Mouse (Mus musculus): ENCODE results near the gene Kirrel3.

Kirrel3 gene

GRCm38 (mm10) chr9:34507164-34507563, 21.5 kb downstream of the Kirrel3 start:
- DNase-seq (ENCODE audit: low spot score), result no peak

DNA sequence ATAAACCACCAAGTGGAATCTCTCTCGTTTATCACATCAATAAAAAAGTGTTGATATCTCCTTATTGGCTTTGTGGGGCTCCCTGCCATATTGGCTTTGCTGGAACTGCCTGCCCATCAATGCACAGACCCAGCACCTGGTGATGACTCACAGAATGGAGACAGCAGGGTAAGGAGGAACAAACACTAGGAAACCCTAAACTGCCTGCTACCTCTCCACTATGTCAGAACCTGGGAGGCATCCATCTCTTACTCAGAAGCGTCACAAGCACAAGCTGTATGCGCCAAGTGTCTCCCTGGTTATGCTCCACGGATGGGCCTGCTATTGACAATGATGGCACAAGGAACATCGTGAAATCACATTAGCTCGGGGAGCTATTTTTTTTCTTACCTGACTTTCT, 33.2 kb downstream of the Kirrel3 start:
- no peak for DNase-seq (ENCODE audit: low spot score)

GRCm38 (mm10) chr9:34520234-34520950, 34.7 kb downstream of the Kirrel3 start:
- no peak for DNase-seq (ENCODE audit: low spot score)

DNA sequence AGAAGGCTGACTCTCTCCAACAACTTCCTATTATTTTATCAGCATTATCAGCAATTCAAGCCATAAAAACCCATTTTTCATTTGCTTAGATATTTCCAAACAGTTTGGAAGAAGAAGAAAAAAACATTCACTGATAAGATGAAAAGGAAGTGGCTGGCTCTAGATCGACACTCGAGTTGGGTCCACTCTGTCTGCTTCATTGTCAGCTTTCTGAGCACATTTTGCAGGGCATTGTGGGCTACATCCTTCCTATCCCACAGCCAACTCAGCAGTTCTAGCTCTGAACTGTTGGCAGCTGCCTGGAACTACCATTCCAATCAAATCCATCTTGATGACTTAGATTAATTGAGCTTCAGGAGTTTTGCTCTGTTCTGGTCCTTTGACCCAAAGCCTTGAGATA, 40.0 kb downstream of the Kirrel3 start:
- DNase-seq (ENCODE audit: low spot score), result no peak

- DNase-seq (ENCODE audit: low spot score), result no peak
These were observed 53.1 kb downstream of the Kirrel3 start for GRCm38 (mm10) chr9:34538591-34539335.

GRCm38 (mm10) chr9:34541908-34542307, 56.2 kb downstream of the Kirrel3 start:
- no peak for DNase-seq (ENCODE audit: low spot score)

- no peak for DNase-seq (ENCODE audit: low spot score)
These were observed 70.0 kb downstream of the Kirrel3 start for GRCm38 (mm10) chr9:34555699-34556098.

- DNase-seq (ENCODE audit: low spot score), result no peak
These were observed 72.2 kb downstream of the Kirrel3 start for GRCm38 (mm10) chr9:34557846-34558245.

DNA sequence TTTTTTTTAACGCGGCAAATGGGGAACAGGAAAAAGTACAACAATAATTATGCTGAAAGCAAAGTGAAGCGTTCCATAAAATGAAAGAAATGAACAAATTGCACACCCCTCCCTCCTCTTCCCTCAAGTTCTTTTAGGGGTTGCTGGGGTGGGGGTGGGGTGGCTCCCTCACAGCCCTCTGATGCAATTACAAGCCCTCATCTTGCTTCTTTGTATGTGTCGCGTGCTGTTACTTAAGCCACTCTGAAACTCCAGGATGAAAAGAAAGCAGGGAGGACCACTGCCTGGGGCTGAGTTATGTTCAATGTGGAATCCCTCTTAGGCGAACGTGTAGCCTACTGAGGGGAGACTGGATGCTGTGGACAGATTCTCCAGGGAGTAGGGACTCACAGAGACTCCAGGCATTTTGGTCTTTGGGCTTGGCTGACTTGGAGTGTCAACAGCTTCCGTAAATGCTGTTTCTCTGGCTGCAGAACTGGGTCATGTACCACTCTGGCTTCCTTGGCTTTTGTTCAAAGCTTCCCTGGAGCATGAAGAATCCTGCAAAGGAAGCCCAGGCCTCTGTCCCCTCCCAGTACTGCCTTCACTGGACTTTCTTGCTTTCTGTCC, 72.7 kb downstream of the Kirrel3 start:
- DNase-seq (ENCODE audit: low spot score), result no peak

- DNase-seq (ENCODE audit: low spot score), result no peak
These were observed 73.4 kb downstream of the Kirrel3 start for GRCm38 (mm10) chr9:34559102-34559501.

DNA sequence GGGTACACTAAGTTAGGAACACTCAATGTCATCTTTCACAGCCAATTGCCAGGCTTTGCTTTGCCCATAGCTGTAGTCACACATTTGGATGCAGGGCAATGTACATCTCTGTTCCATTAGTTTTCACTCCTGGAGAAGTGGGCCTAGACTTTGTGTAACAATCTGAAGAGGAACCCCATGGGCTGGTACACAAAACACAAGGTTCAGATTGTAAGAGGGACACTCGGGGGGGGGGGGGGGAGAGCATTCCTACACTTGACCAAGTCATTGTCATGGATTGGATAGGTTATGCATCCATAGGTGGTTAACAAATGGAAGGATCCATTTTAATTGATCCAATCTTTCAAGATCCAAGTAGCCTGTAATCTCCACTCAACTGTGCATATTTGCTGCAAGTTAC, 75.6 kb downstream of the Kirrel3 start:
- DNase-seq (ENCODE audit: low spot score), result no peak

DNA sequence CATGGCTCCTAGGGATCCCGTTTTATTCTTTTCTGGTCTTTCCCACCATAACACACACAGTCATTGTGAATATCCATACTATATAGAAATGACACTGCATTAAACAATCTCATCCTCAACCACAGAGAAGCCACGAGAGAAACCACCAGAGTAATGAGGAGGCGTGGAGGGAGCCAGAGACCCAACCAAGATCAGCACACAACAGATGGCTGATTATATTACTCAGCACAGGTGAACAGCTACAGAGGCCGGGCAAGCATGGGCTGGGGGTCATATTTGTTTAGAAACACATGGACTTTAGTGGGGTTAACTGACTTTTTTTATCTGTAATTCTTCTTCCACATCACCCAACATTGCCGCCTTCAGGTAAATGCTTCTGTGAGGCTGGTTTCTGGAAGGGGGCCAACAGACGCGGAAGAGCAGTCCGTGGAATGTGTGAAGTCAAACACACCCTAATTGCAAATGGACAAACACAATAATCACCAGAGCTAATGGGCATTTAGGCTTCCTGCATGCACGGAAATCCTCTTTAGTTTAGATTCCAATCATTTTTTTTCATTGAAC, 76.8 kb downstream of the Kirrel3 start:
- DNase-seq (ENCODE audit: low spot score), result no peak

- DNase-seq (ENCODE audit: low spot score), result no peak
These were observed 88.2 kb downstream of the Kirrel3 start for GRCm38 (mm10) chr9:34573906-34574305.

DNA sequence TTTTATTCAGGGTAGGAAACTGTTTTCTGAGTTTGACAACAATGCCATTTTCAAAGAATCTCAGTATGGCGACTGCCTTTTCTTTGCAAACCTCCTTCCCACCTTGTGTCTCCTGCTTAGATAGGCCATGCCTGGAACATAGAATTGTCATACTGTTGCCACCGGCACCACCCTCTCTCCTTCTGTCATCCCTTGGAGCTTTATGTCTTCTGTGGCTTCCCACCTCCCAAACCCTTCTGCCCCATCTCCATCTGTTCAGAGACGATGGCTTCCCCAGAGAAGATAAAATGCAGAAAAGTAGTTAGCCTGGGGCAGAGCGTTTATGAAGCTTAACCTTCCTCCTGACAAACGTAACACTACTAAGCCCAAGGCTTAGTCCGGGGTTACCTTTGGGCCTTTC, 88.9 kb downstream of the Kirrel3 start:
- no peak for DNase-seq (ENCODE audit: low spot score)

- no peak for DNase-seq (ENCODE audit: low spot score)
These were observed 93.5 kb downstream of the Kirrel3 start for GRCm38 (mm10) chr9:34579174-34579573.

- DNase-seq (ENCODE audit: low spot score), result no peak
These were observed 94.4 kb downstream of the Kirrel3 start for GRCm38 (mm10) chr9:34580059-34580458.

DNA sequence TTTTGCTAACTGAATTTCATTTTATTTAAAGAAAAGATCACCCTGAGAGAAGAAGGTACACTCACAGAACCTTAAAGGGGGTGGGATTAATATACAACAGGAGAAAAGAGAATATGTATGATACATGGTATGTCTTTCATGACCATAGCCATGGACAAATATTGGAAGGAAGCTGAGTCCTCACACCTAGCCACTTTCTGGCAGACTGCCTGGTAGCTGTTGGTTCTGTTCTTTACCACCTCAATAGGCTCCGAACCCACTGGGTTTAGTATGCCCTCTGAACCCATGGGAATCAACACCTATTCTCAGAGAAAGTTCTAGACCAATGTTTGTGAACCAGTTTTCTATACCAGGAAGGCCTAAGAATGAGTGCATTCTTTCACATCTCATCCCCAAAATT, 96.8 kb downstream of the Kirrel3 start:
- DNase-seq (ENCODE audit: low spot score), result no peak

DNA sequence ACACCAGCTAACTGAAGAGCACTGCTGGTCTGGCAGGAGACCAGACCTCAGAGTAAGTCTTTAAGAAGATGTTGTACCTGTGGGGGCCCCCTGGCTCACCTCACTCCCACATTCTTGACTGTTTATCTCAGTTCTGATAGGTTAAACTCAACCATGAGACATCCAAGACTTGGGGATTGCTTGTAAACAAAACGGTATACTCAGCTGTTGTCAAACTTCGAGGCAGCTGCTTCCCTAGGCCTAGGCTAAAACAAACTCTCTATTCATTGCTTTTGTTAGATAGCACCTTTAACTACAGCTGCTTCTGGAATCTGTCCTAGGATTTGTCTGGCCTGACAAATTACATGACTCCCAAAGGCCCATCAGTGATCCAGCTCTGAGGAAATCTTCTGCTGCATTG, 99.8 kb downstream of the Kirrel3 start:
- no peak for DNase-seq (ENCODE audit: low spot score)

DNA sequence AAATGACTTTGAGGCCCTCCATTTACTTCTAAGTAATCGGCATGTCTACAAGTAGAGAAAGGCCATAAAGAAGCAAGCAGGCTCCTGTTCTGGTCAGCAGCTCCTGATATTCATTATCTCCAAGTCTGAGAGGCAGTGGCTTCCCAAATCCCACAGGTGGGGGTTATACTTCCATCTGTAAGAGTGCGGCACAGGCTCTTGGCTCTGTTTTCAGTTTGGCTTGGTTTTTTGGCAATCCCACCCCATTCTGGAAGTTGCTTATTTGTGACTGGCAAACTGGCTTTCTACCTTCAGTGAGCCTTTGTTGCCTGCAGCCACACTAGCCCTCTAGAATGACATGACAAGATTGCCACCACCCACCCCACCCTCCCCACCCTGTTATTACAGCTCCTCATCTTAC, 100.4 kb downstream of the Kirrel3 start:
- no peak for DNase-seq (ENCODE audit: low spot score)

DNA sequence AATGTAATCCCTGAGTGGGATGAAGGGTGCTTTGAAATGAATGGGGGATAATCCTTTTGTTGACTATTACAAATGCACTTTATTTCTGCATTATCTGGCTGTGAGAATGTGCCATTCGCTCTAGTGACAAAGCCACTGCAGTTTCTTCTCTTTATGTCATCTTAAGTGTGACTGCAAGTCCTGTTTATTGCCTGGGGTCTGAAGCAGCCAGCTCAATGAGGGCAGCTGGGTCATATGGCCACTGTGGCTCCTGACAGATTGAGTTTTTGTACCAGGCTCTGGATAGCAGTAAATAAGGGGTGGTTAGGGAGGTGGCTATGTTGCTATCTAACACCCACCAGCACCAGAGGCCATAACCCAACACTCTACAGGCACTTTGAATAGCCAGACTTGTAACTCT, 104.1 kb downstream of the Kirrel3 start:
- DNase-seq (ENCODE audit: low spot score), result no peak

GRCm38 (mm10) chr9:34592073-34592610, 106.4 kb downstream of the Kirrel3 start:
- no peak for DNase-seq (ENCODE audit: low spot score)

GRCm38 (mm10) chr9:34593889-34594288, 108.2 kb downstream of the Kirrel3 start:
- no peak for DNase-seq (ENCODE audit: low spot score)

DNA sequence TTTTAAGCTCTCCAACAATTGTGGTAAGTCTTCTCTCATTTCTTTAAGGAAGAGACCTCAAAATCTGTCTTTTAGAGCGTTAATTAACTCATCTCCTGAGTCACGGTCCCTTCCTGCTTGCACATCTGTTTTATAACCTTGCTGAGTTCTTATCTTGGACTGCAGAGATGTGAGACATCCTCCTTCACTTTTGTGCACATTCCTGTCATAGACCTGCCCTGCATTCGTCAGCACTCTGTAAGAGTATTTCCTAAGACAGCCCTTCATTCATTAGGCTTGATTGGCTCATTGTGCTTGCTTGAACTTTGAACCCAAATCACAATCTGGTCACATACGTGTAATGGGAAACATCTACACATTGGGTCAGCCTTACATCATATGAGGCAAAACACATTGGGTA, 114.6 kb downstream of the Kirrel3 start:
- DNase-seq (ENCODE audit: low spot score), result no peak
